Mouse (Mus musculus): ENCODE data around the gene Olfr473. TPM values are rescaled to one million over a fixed set of nuclear protein-coding genes. Genes with fewer than 3 reads are reported as not detected.
"Not testable (repeated sequence)": the region's sequence is repeated elsewhere in the genome, so short reads cannot be mapped to it uniquely, and the experiment has no call there.

Olfr473 gene
- not detected for total RNA-seq (2021)
- polyA plus RNA-seq (2012; rRNA removed), result not detected in 2 replicates
- long read RNA-seq, result 0 reads

- no peak for DNase-seq
Observed at GRCm38 (mm10) chr7:107930146-107930545, at the start of gene Olfr473. Olfr473 (plus strand) TSS chr7:107930446.

- no peak for DNase-seq
Observed at GRCm38 (mm10) chr7:107897602-107898001, 32.6 kb upstream of the Olfr473 start, which contains the start of gene Olfr472. Olfr472 (plus strand) TSS chr7:107897902.

- DNase-seq, result not testable (repeated sequence)
Observed at GRCm38 (mm10) chr7:107952539-107952938, 22.3 kb downstream of the Olfr473 start.

GRCm38 (mm10) chr7:107954343-107954742, 24.1 kb downstream of the Olfr473 start, which contains the start of gene Olfr474:
Olfr474 (plus strand) TSS chr7:107954643.
- DNase-seq, result no peak

GRCm38 (mm10) chr7:107964503-107964902, 34.3 kb downstream of the Olfr473 start, which contains the start of gene Olfr476:
Olfr476 (plus strand) TSS chr7:107964803.
- DNase-seq, result no peak

Other genes with a start within 250 kb of the Olfr473 start
- not detected for gene Cyb5r2, start 172.4 kb upstream of the Olfr473 start, total RNA-seq (2021)
- gene Cyb5r2, start 172.4 kb upstream of the Olfr473 start, polyA plus RNA-seq (2012; rRNA removed), result 0.15 TPM in 1 of 2 replicates, not detected in the other
- not detected for gene Ovch2, start 129.2 kb upstream of the Olfr473 start, total RNA-seq (2021)
- gene Ovch2, start 129.2 kb upstream of the Olfr473 start, polyA plus RNA-seq (2012; rRNA removed), result not detected in 2 replicates
- gene Olfr467, start 118.2 kb upstream of the Olfr473 start, total RNA-seq (2021), result not detected
- not detected in 2 replicates for gene Olfr467, start 118.2 kb upstream of the Olfr473 start, polyA plus RNA-seq (2012; rRNA removed)
- gene Olfr469, start 104.9 kb upstream of the Olfr473 start, total RNA-seq (2021), result not detected
- not detected in 2 replicates for gene Olfr469, start 104.9 kb upstream of the Olfr473 start, polyA plus RNA-seq (2012; rRNA removed)
- gene Olfr470, start 83.0 kb upstream of the Olfr473 start, total RNA-seq (2021), result not detected
- not detected in 2 replicates for gene Olfr470, start 83.0 kb upstream of the Olfr473 start, polyA plus RNA-seq (2012; rRNA removed)
- gene Olfr472, start 32.5 kb upstream of the Olfr473 start, total RNA-seq (2021), result not detected
- gene Olfr472, start 32.5 kb upstream of the Olfr473 start, polyA plus RNA-seq (2012; rRNA removed), result not detected in 2 replicates
- gene Olfr474, start 24.2 kb downstream of the Olfr473 start, total RNA-seq (2021), result not detected
- not detected in 2 replicates for gene Olfr474, start 24.2 kb downstream of the Olfr473 start, polyA plus RNA-seq (2012; rRNA removed)
- not detected for gene Olfr476, start 34.4 kb downstream of the Olfr473 start, total RNA-seq (2021)
- gene Olfr476, start 34.4 kb downstream of the Olfr473 start, polyA plus RNA-seq (2012; rRNA removed), result not detected in 2 replicates
- gene Olfr477, start 56.2 kb downstream of the Olfr473 start, total RNA-seq (2021), result not detected
- not detected in 2 replicates for gene Olfr477, start 56.2 kb downstream of the Olfr473 start, polyA plus RNA-seq (2012; rRNA removed)
- not detected for gene Olfr478, start 103.5 kb downstream of the Olfr473 start, total RNA-seq (2021)
- not detected in 2 replicates for gene Olfr478, start 103.5 kb downstream of the Olfr473 start, polyA plus RNA-seq (2012; rRNA removed)
- gene Olfr479, start 120.2 kb downstream of the Olfr473 start, total RNA-seq (2021), result not detected
- gene Olfr479, start 120.2 kb downstream of the Olfr473 start, polyA plus RNA-seq (2012; rRNA removed), result not detected in 2 replicates
- gene Olfr480, start 136.9 kb downstream of the Olfr473 start, total RNA-seq (2021), result not detected
- gene Olfr480, start 136.9 kb downstream of the Olfr473 start, polyA plus RNA-seq (2012; rRNA removed), result not detected in 2 replicates
- not detected for gene Olfr481, start 149.4 kb downstream of the Olfr473 start, total RNA-seq (2021)
- not detected in 2 replicates for gene Olfr481, start 149.4 kb downstream of the Olfr473 start, polyA plus RNA-seq (2012; rRNA removed)
- 1 to 10 TPM; 1.5 to 3.5 TPM for gene Olfr482, start 167.1 kb downstream of the Olfr473 start, total RNA-seq (2021)
- not detected in 2 replicates for gene Olfr482, start 167.1 kb downstream of the Olfr473 start, polyA plus RNA-seq (2012; rRNA removed)
- gene Olfr483, start 170.4 kb downstream of the Olfr473 start, total RNA-seq (2021), result not detected
- not detected in 2 replicates for gene Olfr483, start 170.4 kb downstream of the Olfr473 start, polyA plus RNA-seq (2012; rRNA removed)
- not detected for gene Olfr484, start 197.0 kb downstream of the Olfr473 start, total RNA-seq (2021)
- not detected in 2 replicates for gene Olfr484, start 197.0 kb downstream of the Olfr473 start, polyA plus RNA-seq (2012; rRNA removed)
- gene Olfr485, start 229.4 kb downstream of the Olfr473 start, total RNA-seq (2021), result not detected
- gene Olfr485, start 229.4 kb downstream of the Olfr473 start, polyA plus RNA-seq (2012; rRNA removed), result not detected in 2 replicates
- not detected for gene Olfr486, start 242.3 kb downstream of the Olfr473 start, total RNA-seq (2021)
- gene Olfr486, start 242.3 kb downstream of the Olfr473 start, polyA plus RNA-seq (2012; rRNA removed), result not detected in 2 replicates

Data from adrenal gland, adult 2 months (tissue).